Mouse (Mus musculus): ENCODE data around the gene Uhrf1bp1l. TPM values are rescaled to one million over a fixed set of nuclear protein-coding genes. Genes with fewer than 3 reads are reported as not detected.

Gene Uhrf1bp1l
- polyA plus RNA-seq, 1 experiment: 56.8 TPM

DNA sequence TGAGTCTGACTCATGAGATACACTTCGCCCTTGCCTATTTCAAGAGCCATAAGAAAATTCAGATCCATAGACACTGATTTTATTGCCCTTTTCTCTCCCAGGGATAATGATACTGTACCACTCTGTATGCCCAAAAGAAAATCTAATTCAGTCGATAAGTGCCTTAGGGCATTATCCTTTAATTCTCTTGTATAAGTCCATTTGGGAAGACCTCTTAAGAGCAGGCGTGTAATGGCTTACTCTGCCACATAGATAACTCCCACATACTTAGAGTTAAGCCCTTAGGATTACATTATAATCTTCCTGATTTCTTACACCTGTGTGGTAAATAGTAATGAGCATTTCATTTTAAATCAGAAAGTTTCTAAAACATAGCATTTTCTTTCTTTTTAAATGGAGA is 1.8 kb downstream of the Uhrf1bp1l start:
- Histone ChIP-seq H3K27ac (ENCODE audit: insufficient read depth, low read length) (no peak overlapping the region), H3K4me1 (ENCODE audit: control insufficient read depth, insufficient read depth, low read length) (peaks cover 3% of the 10 kb centered on the region; the same call in 1 of the 2 replicates), H3K4me3 (replicated peaks; ENCODE audit: insufficient read depth, low read depth, low read length) (no peak overlapping the region), H3K27me3 (ENCODE audit: control insufficient read depth, insufficient read depth, low read length) (no peaks in the 10 kb centered on the region)
- 86% methylated on average over 3 of the region's 3 CpGs for WGBS
- TF ChIP-seq POLR2A (IDR thresholded peaks at IDR 0.05; ENCODE audit: borderline replicate concordance, insufficient read depth, low read length) (no peak), CTCF (IDR thresholded peaks at IDR 0.05; ENCODE audit: borderline replicate concordance, insufficient read depth, low read depth, low read length) (no peak)
- DNase-seq: no peak

DNA sequence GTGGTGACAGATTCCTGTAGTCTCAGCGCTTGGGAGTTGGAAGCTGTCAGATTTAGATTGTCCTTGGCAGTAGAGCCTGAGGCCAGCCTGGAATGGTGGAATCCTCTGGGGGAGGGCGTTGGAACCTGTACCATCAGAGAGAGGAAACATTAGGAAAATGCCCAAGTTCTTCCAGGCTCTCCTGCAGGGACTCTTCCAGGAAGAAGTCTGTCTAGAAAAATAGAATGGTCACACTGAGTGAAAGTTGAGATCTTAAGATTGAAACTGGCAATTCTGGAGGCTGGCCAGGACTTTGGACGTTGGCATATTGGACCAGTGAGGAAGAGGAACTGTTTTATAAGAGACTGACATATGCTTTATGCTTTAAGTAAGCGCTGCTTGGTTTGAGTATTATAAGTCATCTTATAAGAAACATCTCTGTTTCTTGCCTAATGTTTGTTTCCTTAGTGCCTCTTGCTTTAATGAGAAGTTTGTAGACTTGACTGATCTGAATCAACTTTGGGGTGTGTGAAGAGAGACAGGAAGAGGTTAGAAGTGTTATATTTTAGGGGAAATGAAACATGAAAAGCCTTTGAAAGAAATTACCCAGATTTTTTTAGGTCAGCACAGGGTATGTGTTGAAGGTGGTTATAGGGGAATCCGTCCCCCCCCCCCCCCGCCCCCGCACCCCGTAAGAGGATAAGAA is 2.6 kb downstream of the Uhrf1bp1l start:
- DNase-seq: peak; percentile 22 to 34
- TF ChIP-seq CTCF (IDR thresholded peaks at IDR 0.05; ENCODE audit: borderline replicate concordance, insufficient read depth, low read depth, low read length): no peak
- no peak for TF ChIP-seq POLR2A (IDR thresholded peaks at IDR 0.05; ENCODE audit: borderline replicate concordance, insufficient read depth, low read length)
- H3K4me1 ChIP-seq (ENCODE audit: control insufficient read depth, insufficient read depth, low read length): peaks cover 3% of the 10 kb centered on the region; the same call in 1 of the 2 replicates
- H3K27me3 ChIP-seq (ENCODE audit: control insufficient read depth, insufficient read depth, low read length): no peaks in the 10 kb centered on the region
- H3K4me3 ChIP-seq (replicated peaks; ENCODE audit: insufficient read depth, low read depth, low read length): peak overlapping the region; percentile 5
- 59% methylated on average over 8 of the region's 8 CpGs for WGBS
- H3K27ac ChIP-seq (ENCODE audit: insufficient read depth, low read length): no peak overlapping the region

DNA sequence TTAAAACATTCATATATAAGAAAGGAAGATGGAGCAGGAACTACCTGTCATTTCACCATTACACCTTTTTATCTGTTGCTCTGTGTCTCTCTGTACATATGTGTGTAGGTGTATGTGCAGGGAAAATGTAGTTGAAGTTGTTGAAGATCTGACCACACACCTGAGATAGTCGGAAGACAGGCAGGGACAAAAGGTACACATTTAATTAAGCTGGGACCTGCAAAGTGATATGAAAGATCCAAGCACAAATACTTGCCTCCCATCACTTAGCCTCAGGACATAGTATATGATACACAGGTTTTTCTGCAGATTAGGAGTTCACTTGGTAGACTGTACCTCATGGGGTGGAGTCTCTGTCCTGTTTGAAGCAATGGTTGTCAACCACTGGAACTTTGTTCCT is 3.1 kb downstream of the Uhrf1bp1l start:
- no peak overlapping the region for H3K27ac ChIP-seq (ENCODE audit: insufficient read depth, low read length)
- no peaks in the 10 kb centered on the region for H3K27me3 ChIP-seq (ENCODE audit: control insufficient read depth, insufficient read depth, low read length)
- H3K4me1 ChIP-seq (ENCODE audit: control insufficient read depth, insufficient read depth, low read length): peaks cover 3% of the 10 kb centered on the region; the same call in 1 of the 2 replicates
- WGBS: 91% methylated on average over 1 of the region's 1 CpGs
- no peak for DNase-seq
- TF ChIP-seq CTCF (IDR thresholded peaks at IDR 0.05; ENCODE audit: borderline replicate concordance, insufficient read depth, low read depth, low read length) (no peak), POLR2A (IDR thresholded peaks at IDR 0.05; ENCODE audit: borderline replicate concordance, insufficient read depth, low read length) (no peak)
- no peak overlapping the region for H3K4me3 ChIP-seq (replicated peaks; ENCODE audit: insufficient read depth, low read depth, low read length)

DNA sequence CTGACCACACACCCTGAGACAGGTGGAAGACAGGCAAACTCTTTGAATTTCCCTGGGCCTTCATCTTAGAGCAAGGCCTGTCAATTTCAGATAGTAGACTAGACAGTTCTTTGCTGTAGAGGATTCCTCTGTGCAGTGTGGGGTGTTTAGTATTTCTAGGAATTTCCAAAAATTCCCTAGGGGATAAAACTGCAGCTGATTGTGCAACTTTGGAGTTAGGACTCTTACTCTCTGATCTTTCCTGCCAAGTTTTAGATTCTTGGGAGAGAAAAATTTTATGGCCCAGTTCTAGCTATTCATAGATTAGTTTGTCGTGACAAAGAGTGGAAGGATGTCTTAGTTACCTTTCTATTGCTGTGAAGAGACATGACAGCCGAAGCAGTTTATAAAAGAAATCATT is 3.8 kb downstream of the Uhrf1bp1l start:
- 95% methylated on average over 2 of the region's 2 CpGs for WGBS
- TF ChIP-seq CTCF (IDR thresholded peaks at IDR 0.05; ENCODE audit: borderline replicate concordance, insufficient read depth, low read depth, low read length): no peak
- no peak for TF ChIP-seq POLR2A (IDR thresholded peaks at IDR 0.05; ENCODE audit: borderline replicate concordance, insufficient read depth, low read length)
- Histone ChIP-seq H3K27ac (ENCODE audit: insufficient read depth, low read length) (no peak overlapping the region), H3K4me1 (ENCODE audit: control insufficient read depth, insufficient read depth, low read length) (peaks cover 3% of the 10 kb centered on the region; the same call in 1 of the 2 replicates), H3K27me3 (ENCODE audit: control insufficient read depth, insufficient read depth, low read length) (no peaks in the 10 kb centered on the region), H3K4me3 (replicated peaks; ENCODE audit: insufficient read depth, low read depth, low read length) (no peak overlapping the region)
- no peak for DNase-seq

DNA sequence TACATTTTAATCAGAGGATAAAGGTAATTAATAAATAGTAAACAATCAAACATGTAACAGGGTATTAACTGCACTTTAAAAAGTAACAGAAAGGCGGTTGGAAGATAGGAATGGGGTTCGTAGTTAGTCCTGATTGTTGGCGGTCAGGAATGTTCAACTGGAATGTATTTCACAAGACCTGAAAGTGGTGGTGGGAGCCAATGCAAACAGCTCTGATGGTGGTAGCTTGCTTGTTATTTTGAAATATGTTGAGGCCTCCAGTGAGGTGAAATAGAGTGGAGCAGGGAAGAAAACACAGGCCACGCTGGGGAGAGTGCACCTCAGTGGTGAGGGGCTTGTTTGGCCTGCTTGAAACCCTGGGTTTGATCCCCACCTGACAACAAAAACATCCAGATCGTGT is 6.3 kb downstream of the Uhrf1bp1l start:
- Histone ChIP-seq H3K27me3 (ENCODE audit: control insufficient read depth, insufficient read depth, low read length) (no peaks in the 10 kb centered on the region), H3K27ac (ENCODE audit: insufficient read depth, low read length) (no peak overlapping the region), H3K4me1 (ENCODE audit: control insufficient read depth, insufficient read depth, low read length) (peaks cover 3% of the 10 kb centered on the region; the same call in 1 of the 2 replicates), H3K4me3 (replicated peaks; ENCODE audit: insufficient read depth, low read depth, low read length) (no peak overlapping the region)
- DNase-seq: no peak
- TF ChIP-seq POLR2A (IDR thresholded peaks at IDR 0.05; ENCODE audit: borderline replicate concordance, insufficient read depth, low read length): no peak
- TF ChIP-seq CTCF (IDR thresholded peaks at IDR 0.05; ENCODE audit: borderline replicate concordance, insufficient read depth, low read depth, low read length): no peak
- WGBS: 95% methylated on average over 5 of the region's 5 CpGs

DNA sequence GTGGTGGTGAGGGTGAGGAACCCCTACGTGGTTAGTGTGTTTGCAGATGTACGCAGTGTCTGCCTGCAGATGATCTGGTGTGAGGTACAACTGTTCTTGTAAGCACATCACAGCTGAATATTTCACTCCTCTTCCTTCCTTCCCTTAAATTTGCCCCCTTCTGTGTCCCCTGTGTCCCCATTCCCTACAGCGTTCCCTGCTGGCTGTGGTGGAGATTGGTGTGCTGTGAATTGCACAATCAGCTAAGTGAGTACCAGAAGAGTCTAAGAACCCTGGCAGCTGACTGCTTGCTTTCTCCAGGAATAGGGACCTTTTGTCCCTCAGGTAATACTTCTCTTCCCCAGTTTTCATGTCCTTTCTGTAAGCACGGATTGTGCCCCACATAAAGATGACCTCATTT is 10.4 kb downstream of the Uhrf1bp1l start:
- no peak overlapping the region for H3K27ac ChIP-seq (ENCODE audit: insufficient read depth, low read length)
- 89% methylated on average over 4 of the region's 4 CpGs for WGBS
- H3K4me1 ChIP-seq (ENCODE audit: control insufficient read depth, insufficient read depth, low read length): no peaks in the 10 kb centered on the region
- TF ChIP-seq CTCF (IDR thresholded peaks at IDR 0.05; ENCODE audit: borderline replicate concordance, insufficient read depth, low read depth, low read length): no peak
- TF ChIP-seq POLR2A (IDR thresholded peaks at IDR 0.05; ENCODE audit: borderline replicate concordance, insufficient read depth, low read length): no peak
- DNase-seq: no peak
- no peak overlapping the region for H3K4me3 ChIP-seq (replicated peaks; ENCODE audit: insufficient read depth, low read depth, low read length)
- no peaks in the 10 kb centered on the region for H3K27me3 ChIP-seq (ENCODE audit: control insufficient read depth, insufficient read depth, low read length)

DNA sequence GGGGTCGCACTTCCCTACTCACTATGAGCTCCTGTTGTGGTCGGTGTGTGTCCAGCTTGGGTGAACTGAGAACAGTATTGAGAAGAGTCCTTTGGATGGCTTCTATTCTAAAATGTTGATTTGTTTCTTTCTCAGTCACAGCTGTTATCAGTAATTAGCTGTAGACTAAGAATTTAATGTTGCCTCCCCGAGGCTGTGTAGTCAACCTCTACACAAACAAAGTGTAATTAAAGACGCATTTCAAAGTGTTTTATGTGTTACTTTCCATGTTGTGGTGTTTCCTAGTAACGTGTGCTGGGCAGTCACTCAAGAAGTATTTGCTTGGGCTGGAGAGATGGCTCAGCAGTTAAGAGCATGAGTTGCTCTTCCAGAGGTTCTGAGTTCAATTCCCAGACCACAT is 16.0 kb downstream of the Uhrf1bp1l start:
- TF ChIP-seq POLR2A (IDR thresholded peaks at IDR 0.05; ENCODE audit: borderline replicate concordance, insufficient read depth, low read length) (no peak), CTCF (IDR thresholded peaks at IDR 0.05; ENCODE audit: borderline replicate concordance, insufficient read depth, low read depth, low read length) (no peak)
- Histone ChIP-seq H3K27ac (ENCODE audit: insufficient read depth, low read length) (no peak overlapping the region), H3K4me1 (ENCODE audit: control insufficient read depth, insufficient read depth, low read length) (no peaks in the 10 kb centered on the region), H3K4me3 (replicated peaks; ENCODE audit: insufficient read depth, low read depth, low read length) (no peak overlapping the region), H3K27me3 (ENCODE audit: control insufficient read depth, insufficient read depth, low read length) (no peaks in the 10 kb centered on the region)
- 91% methylated on average over 5 of the region's 5 CpGs for WGBS
- DNase-seq: no peak

DNA sequence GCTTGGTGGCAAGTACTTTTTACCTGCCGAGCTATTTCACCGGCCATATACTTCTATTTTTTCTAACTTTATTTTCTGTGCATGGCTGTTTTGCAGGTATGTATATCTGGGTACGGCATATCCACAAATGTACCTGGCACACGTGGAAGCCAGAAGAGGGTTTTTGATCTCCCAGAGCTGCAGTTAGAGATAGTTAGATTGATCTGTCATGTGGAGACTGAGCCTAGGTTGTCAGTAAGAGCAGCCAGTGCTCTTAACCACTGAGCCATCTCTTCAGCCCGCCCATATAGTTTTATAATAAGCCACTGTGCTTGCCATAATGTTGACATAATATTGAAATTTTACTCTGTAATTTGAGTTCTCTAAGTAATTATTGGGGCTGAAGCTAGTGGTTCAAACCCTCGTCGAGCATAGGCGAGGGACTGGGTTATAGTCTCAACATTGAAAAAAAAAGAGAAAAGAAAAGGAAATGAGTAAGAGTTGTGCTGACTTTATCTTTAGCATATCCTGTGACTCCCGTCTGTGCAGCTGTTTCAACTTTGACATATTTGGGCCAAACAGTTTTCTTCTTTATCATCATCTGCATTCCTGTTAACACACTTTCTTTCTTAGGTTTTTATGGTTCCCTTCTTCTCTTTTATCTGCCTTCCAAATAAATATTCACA is 19.8 kb downstream of the Uhrf1bp1l start:
- DNase-seq: no peak
- H3K27me3 ChIP-seq (ENCODE audit: control insufficient read depth, insufficient read depth, low read length): no peaks in the 10 kb centered on the region
- 87% methylated on average over 9 of the region's 9 CpGs for WGBS
- TF ChIP-seq POLR2A (IDR thresholded peaks at IDR 0.05; ENCODE audit: borderline replicate concordance, insufficient read depth, low read length) (no peak), CTCF (IDR thresholded peaks at IDR 0.05; ENCODE audit: borderline replicate concordance, insufficient read depth, low read depth, low read length) (no peak)
- H3K4me3 ChIP-seq (replicated peaks; ENCODE audit: insufficient read depth, low read depth, low read length): no peak overlapping the region
- H3K27ac ChIP-seq (ENCODE audit: insufficient read depth, low read length): no peak overlapping the region
- H3K4me1 ChIP-seq (ENCODE audit: control insufficient read depth, insufficient read depth, low read length): no peaks in the 10 kb centered on the region

Measured in cerebellum, adult 2 months (tissue).